Mouse (Mus musculus) heart, embryonic 14.5 days (tissue): ENCODE measurements around the gene Barhl1. TPM values are rescaled to one million over a fixed set of nuclear protein-coding genes. Genes with fewer than 3 reads are reported as not detected.

Experiments
- ATAC-seq: fragments of 200-750 bp; cut with Nextera tagmentation; 2 replicates; pipeline ENCODE4 v1.8.0; 2017; ENCODE audit warnings: low read depth, moderate TSS enrichment; ENCODE audit not compliant: insufficient number of reproducible peaks, insufficient read depth, low FRiP score
- H3K27ac ChIP-seq, 2 experiments: fragments of 200-500 bp in 1 of 2; fragments of 300-500 bp in 1 of 2; sonication (generic) in 1 of 2; replicated peaks in 1 of 2; 2 replicates each; pipeline ENCODE4 v1.5.1; 2012 to 2014; ENCODE audit warnings: low read depth in 2 of 2, low read length in 2 of 2, control low read depth in 1 of 2, mild to moderate bottlenecking in 1 of 2, mixed read lengths in 1 of 2; ENCODE audit not compliant: control insufficient read depth in 1 of 2, insufficient read depth in 1 of 2
- H3K27me3 ChIP-seq: fragments of 300-500 bp; sonication (generic); 2 replicates; pipeline ENCODE4 v1.6.1; 2014; ENCODE audit warnings: mild to moderate bottlenecking, low read length, control low read depth; ENCODE audit not compliant: control insufficient read depth, insufficient read depth
- H3K36me3 ChIP-seq: fragments of 300-500 bp; sonication (generic); 2 replicates; pipeline ENCODE4 v1.6.1; 2014; ENCODE audit warnings: mild to moderate bottlenecking, control low read depth, low read length, mixed read lengths; ENCODE audit not compliant: control insufficient read depth, insufficient read depth
- H3K4me1 ChIP-seq, 2 experiments: fragments of 200-500 bp in 1 of 2; fragments of 300-500 bp in 1 of 2; sonication (generic) in 1 of 2; 2 replicates each; pipeline ENCODE4 v1.6.1; 2012 to 2014; ENCODE audit warnings: low read length in 2 of 2, control low read depth in 1 of 2, mixed read lengths in 1 of 2; ENCODE audit not compliant: control insufficient read depth in 2 of 2, insufficient read depth in 2 of 2
- H3K4me2 ChIP-seq: fragments of 300-500 bp; sonication (generic); 2 replicates; pipeline ENCODE4 v1.6.1; 2014; ENCODE audit warnings: mild to moderate bottlenecking, low read length
- H3K4me3 ChIP-seq, 2 experiments: fragments of 200-500 bp in 1 of 2; fragments of 300-500 bp in 1 of 2; sonication (generic) in 1 of 2; 2 replicates each; pipeline ENCODE4 v1.5.1; 2012 to 2014; ENCODE audit warnings: low read length in 2 of 2, mild to moderate bottlenecking in 2 of 2, control low read depth in 1 of 2, low read depth in 1 of 2, moderate library complexity in 1 of 2; ENCODE audit not compliant: control insufficient read depth in 1 of 2, insufficient read depth in 1 of 2
- H3K9ac ChIP-seq: fragments of 300-500 bp; sonication (generic); 2 replicates; pipeline ENCODE4 v1.6.1; 2014; ENCODE audit warnings: mild to moderate bottlenecking, low read length
- H3K9me3 ChIP-seq: fragments of 300-500 bp; sonication (generic); 2 replicates; pipeline ENCODE4 v1.6.1; 2016; ENCODE audit warnings: low read length, control low read depth; ENCODE audit not compliant: control insufficient read depth
- WGBS: fragments of 180-500 bp; shearing (Covaris S2); extraction: QIAGEN DNeasy Blood & Tissue Kit; methylation state at CpG from one replicate; pipeline ENCODE4 v1.1.7; 2014; 5-methylcytosine and 5-hydroxymethylcytosine counted together
- polyA plus RNA-seq: library from polyadenylated mRNA; unstranded; fragments of >200 nt; fragmentation: Nextera tagmentation; extraction: Ambion mirVana; gene quantifications from 2 replicates; pipeline ENCODE4 v1.2.1, GENCODE M21; 2014

The Barhl1 gene
- polyA plus RNA-seq, 1 experiment from 2014 or later: not detected

DNA sequence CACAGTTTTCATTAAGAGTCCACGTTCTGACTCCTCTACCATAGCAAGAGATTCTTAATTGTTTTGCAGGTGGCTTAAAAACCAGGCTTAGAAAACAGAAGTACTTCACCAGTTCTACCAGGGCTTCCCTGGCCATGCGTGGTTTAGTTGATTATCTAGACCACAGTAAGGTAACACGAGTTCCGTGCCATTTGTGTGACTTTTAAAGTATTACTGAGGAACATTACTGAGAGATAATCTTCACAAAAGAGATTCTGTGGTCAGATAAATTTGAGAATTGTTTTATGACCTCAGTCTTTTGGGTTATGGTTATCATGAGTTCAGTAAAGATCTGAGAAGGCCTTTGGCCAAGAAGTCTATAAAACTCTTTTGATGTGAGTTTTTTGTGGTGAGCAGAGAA, 57.2 kb downstream of the Barhl1 start:
- Histone ChIP-seq H3K9me3 (no peaks in the 10 kb centered on the region), H3K4me3 (no peak overlapping the region), H3K27me3 (no peaks in the 10 kb centered on the region), H3K9ac (no peak overlapping the region), H3K4me2 (no peak overlapping the region), H3K4me1 (no peaks in the 10 kb centered on the region), H3K36me3 (peaks cover 92% of the 10 kb centered on the region), H3K27ac (no peak overlapping the region)
- 93% methylated on average over 4 of the region's 4 CpGs for WGBS
- ATAC-seq: no peak

Other genes starting within 250 kb of the Barhl1 start
- 0.43 and 2.7 TPM in 2 replicates for gene Spaca9, start 216.9 kb downstream of the Barhl1 start, polyA plus RNA-seq
- 0.24 and 0.54 TPM in 2 replicates for gene Ak8, start 216.5 kb downstream of the Barhl1 start, polyA plus RNA-seq
- 13.0 and 13.9 TPM in 2 replicates for gene Gtf3c4, start 76.3 kb downstream of the Barhl1 start, polyA plus RNA-seq
- 7.1 and 8.6 TPM in 2 replicates for gene Ddx31, start 76.3 kb downstream of the Barhl1 start, polyA plus RNA-seq
- gene Cfap77, start 138.4 kb upstream of the Barhl1 start, polyA plus RNA-seq: 0.18 and 0.39 TPM in 2 replicates
- 6.2 TPM in 2 replicates for gene Ttf1, start 143.6 kb upstream of the Barhl1 start, polyA plus RNA-seq
- 10.0 and 10.5 TPM in 2 replicates for gene Setx, start 207.5 kb upstream of the Barhl1 start, polyA plus RNA-seq